Mouse (Mus musculus) kidney, adult 11 months (tissue): ENCODE data around the gene Zfp385b.
A peak's percentile ranks its signal among the peaks of the same experiment; 100 is the strongest.

Experiments
- DNase-seq: peaks from one replicate; pipeline ENCODE4 v3.0.0; 2022

Zfp385b gene

DNA sequence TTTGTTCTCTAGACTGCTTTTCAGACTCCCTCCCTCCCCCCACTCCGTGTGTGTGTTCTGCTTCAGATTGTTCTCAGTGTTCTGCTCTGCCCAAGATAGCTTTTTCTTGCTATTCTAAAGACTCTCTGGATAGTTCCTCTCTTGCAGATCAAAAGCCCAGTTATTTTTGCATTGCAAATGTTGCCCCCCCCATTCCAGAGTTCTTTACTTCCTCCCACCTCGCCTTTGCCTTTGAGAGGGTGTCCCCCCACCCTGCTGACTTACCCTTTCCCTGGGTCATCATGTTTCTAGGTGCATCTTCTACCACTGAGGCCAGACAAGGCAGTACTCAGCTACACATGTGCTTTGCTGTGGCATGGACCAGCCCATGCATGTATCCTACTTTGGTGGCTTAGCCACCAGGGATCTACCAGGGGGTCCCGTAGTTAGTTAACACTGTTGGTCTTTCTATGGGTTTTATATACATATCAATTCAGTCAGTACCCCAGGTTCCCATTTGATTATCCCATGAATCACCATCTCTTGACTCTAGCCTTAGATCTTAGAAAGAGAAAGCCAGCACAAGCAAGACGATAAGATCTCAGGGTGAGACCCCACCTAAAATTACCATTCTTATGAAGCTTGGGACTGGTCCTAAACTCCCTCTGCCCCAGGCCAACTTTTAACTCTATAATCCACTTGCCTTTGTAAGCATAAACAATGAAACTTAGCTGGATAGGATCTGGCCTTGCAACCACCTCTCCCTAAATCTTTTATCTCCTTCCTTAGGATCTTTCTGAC is 232.7 kb downstream of the Zfp385b start:
- DNase-seq: no peak

DNA sequence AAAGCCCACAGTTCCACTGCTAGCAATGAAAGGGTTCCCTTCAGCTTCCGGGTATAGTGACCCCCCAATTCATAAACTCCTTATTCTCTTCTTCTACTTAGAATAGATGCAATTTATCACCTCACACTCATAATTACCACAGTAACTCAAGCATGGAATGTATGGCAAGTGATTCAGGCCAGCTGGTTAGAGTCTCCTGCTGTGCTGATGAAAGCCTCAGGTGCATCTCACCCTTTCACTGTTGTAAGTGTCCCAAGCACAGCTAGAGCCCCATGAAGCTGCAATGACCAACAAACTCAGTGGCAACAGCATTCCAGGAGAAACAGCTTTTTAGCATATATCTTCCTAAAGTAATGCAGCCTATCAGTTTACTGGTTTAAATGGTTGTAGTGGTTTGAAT is 235.9 kb downstream of the Zfp385b start:
- DNase-seq: no peak

DNA sequence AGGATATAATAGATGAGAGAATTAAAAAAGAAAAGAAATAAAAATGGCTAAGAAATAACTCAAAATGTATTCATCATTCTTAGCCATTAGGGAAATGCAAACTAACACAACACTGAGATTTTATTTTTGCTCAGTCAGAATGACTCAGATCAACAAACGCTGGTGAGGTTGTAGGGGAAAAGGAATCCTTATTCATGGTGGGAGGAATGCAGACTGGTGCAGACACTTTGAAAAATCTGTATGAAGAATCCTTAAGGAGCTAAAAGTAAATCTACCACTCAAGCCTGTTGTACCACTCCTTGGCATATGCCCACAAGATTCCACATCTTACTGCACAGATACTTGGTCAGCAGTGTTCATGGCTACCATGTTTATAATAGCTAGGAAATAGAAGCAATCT is 242.9 kb downstream of the Zfp385b start:
- no peak for DNase-seq

DNA sequence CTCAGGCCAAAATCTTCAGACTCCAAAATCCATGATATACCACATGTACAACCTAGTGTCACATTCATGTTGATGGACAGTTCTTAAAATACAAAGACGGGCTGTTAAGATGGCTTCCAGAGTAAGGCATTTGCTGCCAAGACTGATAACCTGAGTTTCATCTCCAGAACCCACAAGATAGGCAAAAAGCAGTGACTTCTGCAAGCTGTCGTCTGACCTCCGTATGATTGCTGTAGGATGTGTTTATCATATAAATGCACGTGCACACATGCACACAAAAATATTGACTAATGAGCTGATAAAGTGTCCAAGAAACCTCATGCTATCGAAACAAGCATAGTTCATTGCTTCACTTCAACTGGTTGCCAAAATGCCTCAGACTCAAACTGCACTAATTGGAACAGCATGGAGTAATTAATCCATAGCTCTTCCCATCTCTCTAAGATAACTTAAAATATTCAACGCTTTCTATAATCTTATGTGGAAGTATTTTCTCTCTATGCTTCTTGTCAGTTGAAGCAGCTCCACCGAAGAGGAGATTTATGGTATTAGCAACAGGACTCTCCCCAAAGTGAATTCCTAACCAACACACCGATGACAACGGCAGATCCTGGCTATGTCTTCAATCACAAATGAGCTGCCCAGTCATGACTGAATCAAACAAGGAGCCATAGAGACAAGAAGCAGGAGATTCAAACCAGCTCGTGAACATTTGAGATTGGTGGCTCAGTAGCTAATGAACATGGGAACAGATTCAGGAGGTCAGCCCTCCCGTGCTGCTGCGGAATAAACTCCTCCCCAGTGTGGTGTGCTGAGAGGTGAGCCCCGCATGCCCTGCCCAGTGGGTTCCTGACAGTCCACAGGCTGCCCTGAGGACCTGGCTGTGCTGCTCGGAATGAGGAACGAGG is 251.7 kb downstream of the Zfp385b start:
- DNase-seq: no peak

GRCm38 (mm10) chr2:77563706-77564105 is 255.7 kb downstream of the Zfp385b start:
- DNase-seq: no peak

GRCm38 (mm10) chr2:77561941-77562340 is 257.5 kb downstream of the Zfp385b start:
- no peak for DNase-seq

GRCm38 (mm10) chr2:77556938-77557337 is 262.5 kb downstream of the Zfp385b start:
- DNase-seq: no peak

GRCm38 (mm10) chr2:77555980-77556379 is 263.5 kb downstream of the Zfp385b start:
- no peak for DNase-seq

DNA sequence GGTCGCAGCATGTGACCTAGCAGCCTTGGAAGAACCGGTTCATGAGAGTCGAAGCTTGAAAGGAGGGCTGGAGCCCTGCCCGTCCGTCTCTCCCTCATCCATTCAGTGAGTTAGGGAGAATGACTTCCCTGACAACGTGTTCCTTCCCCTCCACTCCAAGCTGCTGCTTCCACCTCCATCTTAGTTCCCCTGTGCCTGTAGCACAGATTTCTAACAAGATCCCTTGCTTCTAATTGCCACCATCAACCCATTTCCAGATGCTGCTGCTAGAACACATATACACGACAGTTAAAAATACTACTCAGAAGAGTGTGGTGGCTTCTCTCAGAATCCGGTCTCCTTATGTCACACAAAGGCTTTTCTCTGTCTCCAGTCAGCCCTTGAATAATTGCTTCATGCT is 266.8 kb downstream of the Zfp385b start:
- no peak for DNase-seq

GRCm38 (mm10) chr2:77543388-77543787 is 276.1 kb downstream of the Zfp385b start:
- no peak for DNase-seq

DNA sequence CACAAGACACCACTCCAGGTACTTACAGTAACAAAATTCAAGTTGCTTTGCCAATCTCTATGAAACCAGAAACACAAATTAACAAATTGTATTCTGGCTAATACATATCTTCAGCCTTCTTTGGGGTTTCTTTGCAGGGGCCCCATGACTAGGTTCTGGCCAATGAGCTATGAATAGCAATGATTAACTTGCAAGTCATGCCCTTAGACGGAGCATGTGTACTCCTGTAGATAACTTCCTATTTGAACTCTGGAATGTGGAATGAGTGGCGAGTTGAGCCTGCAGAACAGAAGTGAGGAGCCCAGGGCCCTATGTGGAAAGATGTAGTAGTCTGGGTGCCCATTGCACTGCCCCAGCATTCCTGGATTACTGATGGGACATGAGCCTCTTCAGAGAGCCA is 276.8 kb downstream of the Zfp385b start:
- DNase-seq: peak; percentile 48

GRCm38 (mm10) chr2:77541681-77542080 is 277.8 kb downstream of the Zfp385b start:
- DNase-seq: no peak

GRCm38 (mm10) chr2:77540860-77541259 is 278.6 kb downstream of the Zfp385b start:
- peak; percentile 39 for DNase-seq

- no peak for DNase-seq
Observed at GRCm38 (mm10) chr2:77536556-77536955, 282.9 kb downstream of the Zfp385b start.

GRCm38 (mm10) chr2:77528079-77528752 is 291.2 kb downstream of the Zfp385b start:
- DNase-seq: no peak

- DNase-seq: no peak
Observed at GRCm38 (mm10) chr2:77527616-77528015, 291.8 kb downstream of the Zfp385b start.

GRCm38 (mm10) chr2:77526803-77527202 is 292.6 kb downstream of the Zfp385b start:
- DNase-seq: no peak

DNA sequence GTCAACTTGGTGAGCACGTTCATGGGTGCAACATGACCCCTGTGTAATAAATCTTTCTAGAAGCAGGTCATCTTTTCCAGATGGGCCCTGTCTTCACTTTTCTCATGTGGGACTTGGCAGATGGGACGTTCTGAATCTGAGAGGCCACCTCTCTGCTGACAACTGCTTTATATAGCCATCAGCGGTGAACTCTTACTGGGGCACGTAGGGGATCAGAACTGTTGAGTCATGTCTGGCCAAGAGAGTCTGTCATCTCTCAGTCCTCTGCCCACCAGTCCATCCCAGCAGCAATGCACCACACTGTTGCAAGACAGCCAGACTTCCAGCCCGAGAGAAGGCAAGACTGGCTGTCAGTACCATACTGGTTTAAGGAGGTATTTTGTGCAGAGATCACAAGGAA is 293.1 kb downstream of the Zfp385b start:
- no peak for DNase-seq

DNA sequence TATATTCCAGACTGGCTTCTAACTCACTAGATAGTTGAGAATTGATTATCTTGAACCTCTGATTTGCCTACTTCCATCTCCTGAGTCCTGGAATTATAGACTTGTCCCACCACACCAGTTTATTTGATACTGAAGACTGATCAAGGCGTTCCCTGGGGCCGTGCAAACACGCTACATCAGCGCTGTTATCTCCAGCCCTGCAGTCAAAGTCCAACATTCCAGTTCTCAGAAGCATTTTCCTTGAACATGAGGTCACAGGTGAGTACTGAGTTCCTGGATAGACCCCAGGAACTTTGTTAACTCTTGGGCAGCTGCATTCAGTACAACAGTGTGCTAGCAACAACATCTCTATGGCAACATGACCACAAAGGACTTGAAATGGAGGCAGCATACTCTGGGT is 297.2 kb downstream of the Zfp385b start:
- peak; percentile 47 for DNase-seq

DNA sequence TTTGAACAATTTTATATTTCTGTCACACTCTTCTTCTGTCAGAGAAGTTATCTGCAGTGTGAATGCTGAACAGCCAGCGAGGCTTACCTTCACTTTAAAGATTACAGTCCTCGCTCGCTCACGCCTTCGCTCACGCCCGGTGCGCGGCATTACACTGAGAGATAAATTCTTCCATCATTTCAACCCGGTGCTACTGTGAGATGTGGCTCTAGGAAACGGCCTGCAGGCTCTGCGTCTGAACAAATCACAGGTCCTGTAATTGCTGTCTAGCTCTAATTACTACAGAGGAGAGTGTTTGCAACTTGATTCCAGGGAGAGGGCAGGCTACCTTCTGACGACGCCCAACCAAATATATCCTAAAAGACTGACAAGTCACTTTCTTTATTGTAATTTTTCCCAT is 300.1 kb downstream of the Zfp385b start:
- DNase-seq: peak; percentile 54

DNA sequence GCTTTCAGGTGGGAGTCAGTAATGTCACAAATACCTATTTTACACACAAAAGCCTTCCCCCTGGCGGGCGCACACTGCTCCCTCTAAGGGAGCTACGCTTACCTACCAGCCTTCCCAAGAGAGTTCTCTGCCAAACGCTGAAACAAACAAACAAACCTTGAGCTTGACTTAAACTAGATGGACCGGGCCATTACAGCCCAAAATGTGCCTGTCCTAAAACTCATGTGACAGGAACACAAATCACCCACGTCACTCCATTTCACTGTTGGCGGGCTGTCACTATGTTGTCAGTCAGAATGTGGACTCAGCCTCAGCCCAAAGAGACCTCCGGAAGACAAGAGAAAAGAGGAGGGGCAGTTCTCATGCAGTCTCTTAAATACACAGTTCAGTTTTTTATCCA is 300.7 kb downstream of the Zfp385b start:
- peak; percentile 40 for DNase-seq

DNA sequence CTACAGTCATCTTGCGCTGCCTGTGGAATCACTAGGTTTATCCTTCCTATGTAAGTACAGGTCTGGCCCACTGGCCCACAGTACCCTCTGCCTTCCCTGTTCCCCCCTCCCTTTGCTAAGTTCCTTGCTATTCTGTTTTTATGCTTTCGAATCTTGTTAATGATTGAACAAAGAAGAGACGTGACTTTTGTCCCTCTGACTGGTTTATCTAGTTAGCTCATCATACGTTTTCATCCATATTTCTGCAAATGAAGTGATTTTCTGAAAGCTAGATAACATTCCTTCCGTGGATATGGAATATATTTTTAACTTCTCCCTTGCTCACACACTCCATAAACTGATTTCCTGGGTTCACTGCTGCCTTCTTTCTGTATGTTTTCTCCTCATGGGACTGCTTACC is 302.8 kb downstream of the Zfp385b start:
- DNase-seq: no peak

GRCm38 (mm10) chr2:77515654-77516053 is 303.8 kb downstream of the Zfp385b start:
- DNase-seq: no peak

DNA sequence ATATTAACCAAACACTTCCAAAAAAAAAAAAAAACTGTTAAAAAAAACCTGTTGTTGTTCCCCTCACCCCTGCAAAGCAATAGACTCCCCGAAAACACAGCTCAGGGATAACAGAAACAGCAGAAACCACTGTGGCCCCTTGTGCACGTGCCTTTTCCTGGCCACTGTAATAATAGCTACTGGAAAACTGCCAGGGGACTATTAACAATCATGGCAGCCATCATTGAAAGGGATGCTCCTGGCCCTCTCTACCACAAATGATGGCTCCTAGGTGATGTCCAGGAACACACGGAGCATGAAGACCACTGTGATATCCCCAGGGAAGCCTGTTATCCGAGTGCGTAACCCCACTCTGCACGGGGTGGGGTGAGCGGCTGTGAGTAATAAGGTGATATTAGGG is 304.4 kb downstream of the Zfp385b start:
- DNase-seq: no peak
